Mouse (Mus musculus) ES-Bruce4 (cell line): ENCODE measurements around the gene Tmprss9.

Experiments used
- CTCF ChIP-seq: IDR thresholded peaks from one replicate; pipeline ENCODE4 v1.8.1; 2011; ENCODE audit warnings: low read depth, low read length
- EP300 ChIP-seq: IDR thresholded peaks from 2 replicates; pipeline ENCODE4 v1.6.1; 2011; ENCODE audit warnings: low read depth, low read length; ENCODE audit not compliant: insufficient read depth

DNA sequence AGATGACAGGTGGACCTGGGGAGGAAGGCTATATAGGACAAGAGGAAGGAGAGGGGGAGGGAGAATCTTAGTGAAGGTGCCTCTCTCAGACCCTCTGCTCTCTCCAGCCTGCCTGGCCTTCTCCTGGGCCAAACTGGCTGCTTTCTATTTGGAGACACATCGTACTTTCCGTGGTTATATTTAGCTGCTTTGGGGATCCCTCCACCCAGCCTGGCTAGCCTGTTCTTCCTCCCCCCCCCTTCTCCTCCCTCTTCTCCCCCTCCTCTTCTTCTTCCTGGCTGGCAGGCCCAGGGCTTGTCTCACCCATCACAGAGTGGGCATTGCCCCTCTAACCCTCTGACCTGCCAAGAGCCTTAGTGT lies 69.3 kb downstream of the Tmprss9 start:
- TF ChIP-seq CTCF = no peak
- TF ChIP-seq EP300 = no peak
